Mouse (Mus musculus) liver, embryonic 14.5 days (tissue): ENCODE measurements around the gene Cep152.

Experiments
- CTCF ChIP-seq: IDR thresholded peaks from 2 replicates; pipeline ENCODE4 v1.5.1; 2016; ENCODE audit warnings: antibody characterized with exemption, low read depth, control low read depth
- EP300 ChIP-seq: IDR thresholded peaks from 2 replicates; pipeline ENCODE4 v1.6.1; 2016; ENCODE audit warnings: antibody characterized with exemption, low read depth

DNA sequence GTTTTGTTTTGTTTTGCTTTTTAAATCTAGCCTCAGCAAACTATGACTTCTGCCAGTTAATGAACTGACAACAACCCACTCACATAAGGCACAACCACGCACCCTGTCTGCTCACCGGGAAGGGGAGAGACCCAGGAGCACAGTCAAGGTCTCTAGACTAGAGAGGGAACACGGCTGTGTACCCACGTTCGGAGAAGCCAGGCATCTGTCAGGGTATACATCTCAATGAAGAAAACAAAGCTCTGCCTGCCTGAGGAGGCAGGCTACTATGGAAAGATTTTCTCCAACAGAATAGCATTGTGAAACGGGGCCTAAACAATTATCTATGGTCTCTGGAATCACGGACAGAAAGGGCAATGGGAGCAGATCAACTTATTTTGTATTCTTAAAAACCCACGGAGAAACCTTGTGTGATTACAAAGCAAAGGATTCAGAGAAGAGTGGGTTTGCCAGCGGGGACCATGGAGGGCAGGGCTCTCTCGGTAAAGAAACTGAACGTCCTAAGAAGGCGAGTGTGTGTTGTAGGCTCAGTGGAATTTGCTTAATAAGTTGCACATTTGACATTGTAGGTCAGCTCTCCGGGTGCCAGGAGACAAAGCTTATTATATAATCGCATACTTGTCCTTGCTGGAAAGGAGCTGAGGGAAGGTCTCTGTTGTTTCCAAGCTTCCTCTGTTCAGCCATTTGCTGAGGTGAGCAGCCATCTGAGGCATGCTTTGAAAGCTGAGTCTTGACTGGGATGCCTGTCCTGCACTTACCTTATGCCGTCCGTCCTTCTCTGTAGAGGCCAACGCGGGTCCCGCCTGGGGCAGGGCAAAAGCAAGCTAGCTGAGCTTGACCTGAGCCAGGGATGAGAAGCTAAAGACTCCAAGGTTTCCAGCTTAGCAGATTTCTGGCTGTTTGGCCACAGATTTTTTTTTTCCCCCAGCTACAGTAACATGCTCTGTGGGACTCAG lies 66.0 kb downstream of the Cep152 start:
- TF ChIP-seq CTCF (no peak), EP300 (no peak)
